Comparison of ENCODE assay signal across 9 mouse cellular contexts in the genomic region with DNA sequence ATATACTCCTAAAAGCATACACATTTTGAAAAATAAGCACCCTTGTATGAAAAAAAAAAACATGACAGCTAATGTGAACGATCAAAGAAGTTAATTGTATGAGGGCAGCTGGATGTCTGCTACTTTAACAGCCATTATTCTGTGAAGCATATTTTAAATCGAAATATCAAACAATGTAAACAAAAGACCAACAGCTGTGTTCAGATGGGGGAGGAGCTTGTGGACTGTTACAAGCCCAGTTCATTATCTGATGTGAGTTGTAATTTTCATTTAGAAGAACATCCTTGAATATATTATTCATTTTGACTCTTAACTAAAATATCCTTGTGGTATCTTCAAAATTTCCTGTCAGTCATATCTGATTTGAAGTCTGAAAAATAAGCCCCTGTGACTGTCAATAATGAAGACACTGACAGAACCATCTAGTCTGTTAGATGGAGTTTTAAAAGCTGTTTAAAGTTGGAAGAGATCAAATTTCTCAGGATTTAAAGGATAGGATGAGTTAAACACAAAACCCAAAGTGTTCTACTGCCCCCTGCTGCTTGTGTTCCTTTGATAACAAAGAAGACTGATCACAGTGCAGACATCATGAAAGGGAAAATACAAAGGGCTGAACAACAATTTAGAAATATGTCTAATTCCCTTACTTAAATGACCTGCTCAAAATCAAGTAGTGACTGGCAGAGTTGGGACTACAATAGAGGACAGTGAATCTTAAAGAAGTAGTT. TPM values are rescaled to one million over a fixed set of nuclear protein-coding genes. Genes with fewer than 3 reads are reported as not detected.
DNase-seq lines count a peak whose midpoint lies in the region; ATAC-seq and TF ChIP-seq lines count a peak whose summit lies in the region.
"Had no signal": no experiment of that assay in that cellular context is flagged by ENCODE, and none has a peak within 500 bp of the region (broad histone marks: within the 10 kb centered on the region; RNA-seq: fewer than 3 reads in every experiment).

No protein-coding gene starts in this region.

- H3K9ac ChIP-seq in lung, embryonic 14.5 days = no peak overlapping the region
- H3K9ac ChIP-seq in forebrain, postnatal 0 days = no peak overlapping the region
- H3K9ac ChIP-seq: limb, embryonic 12.5 days had no signal

- no peaks in the 10 kb centered on the region for H3K27me3 ChIP-seq in lung, embryonic 14.5 days (ENCODE audit: insufficient read depth, low read length)
- H3K27me3 ChIP-seq in forebrain, postnatal 0 days (ENCODE audit: insufficient read depth, low read length) = no peaks in the 10 kb centered on the region
- H3K27me3 ChIP-seq: limb, embryonic 12.5 days had no signal

- H3K36me3 ChIP-seq in lung, embryonic 14.5 days (ENCODE audit: insufficient read depth) = no peaks in the 10 kb centered on the region
- no peaks in the 10 kb centered on the region for H3K36me3 ChIP-seq in forebrain, postnatal 0 days (ENCODE audit: insufficient read depth)
- H3K36me3 ChIP-seq: limb, embryonic 12.5 days had no signal

- 45% methylated on average over 2 of the region's 2 CpGs for WGBS in lung, embryonic 14.5 days
- WGBS in forebrain, postnatal 0 days = 47% methylated on average over 2 of the region's 2 CpGs

- no peak overlapping the region for H3K27ac ChIP-seq in lung, embryonic 14.5 days (ENCODE audit: low read depth)
- H3K27ac ChIP-seq in forebrain, postnatal 0 days (ENCODE audit: low read depth, low read length) = no peak overlapping the region
- H3K27ac ChIP-seq: limb, embryonic 12.5 days had no signal

- TF ChIP-seq CTCF in lung, embryonic 14.5 days (IDR thresholded peaks at IDR 0.05; ENCODE audit: low read depth) = peak; percentile 46
- TF ChIP-seq CTCF in forebrain, postnatal 0 days (IDR thresholded peaks at IDR 0.05; ENCODE audit: low read depth) = peak; percentile 59

- no peak overlapping the region for H3K4me3 ChIP-seq in lung, embryonic 14.5 days (ENCODE audit: low read depth, low read length)
- H3K4me3 ChIP-seq in forebrain, postnatal 0 days (ENCODE audit: low read depth, low read length) = no peak overlapping the region
- H3K4me3 ChIP-seq: limb, embryonic 12.5 days had no signal

- ATAC-seq in frontal cortex, adult (ENCODE audit: low TSS enrichment) = peak; percentile 80
- no peak; the same call in 1 of the 2 replicates for ATAC-seq in lung, embryonic 14.5 days (ENCODE audit: insufficient read depth)
- peak; percentile 60; the same call in 1 of the 2 replicates for ATAC-seq in forebrain, postnatal 0 days
- ATAC-seq in erythroblast, adult 5-6 weeks (replicated peaks; ENCODE audit: low FRiP score, poor library complexity, severe bottlenecking) = no peak

- no peaks in the 10 kb centered on the region for H3K4me1 ChIP-seq in lung, embryonic 14.5 days (ENCODE audit: insufficient read depth)
- no peaks in the 10 kb centered on the region for H3K4me1 ChIP-seq in forebrain, postnatal 0 days (ENCODE audit: insufficient read depth)
- H3K4me1 ChIP-seq: limb, embryonic 12.5 days had no signal

- no peak for DNase-seq in frontal cortex, postnatal 10 days (ENCODE audit: low spot score in 2 of 2)
- DNase-seq in lung, embryonic 14.5 days = peak; percentile 81
- DNase-seq in lung, postnatal 25 days (ENCODE audit: low spot score) = no peak
- DNase-seq in forebrain, postnatal 0 days = peak; percentile 78
- peak; percentile 62 for DNase-seq in lung, postnatal 10 days
- no peak for DNase-seq in urinary bladder, postnatal 36 days (ENCODE audit: low spot score in 2 of 2)

- H3K4me2 ChIP-seq in lung, embryonic 14.5 days = no peak overlapping the region
- H3K4me2 ChIP-seq in forebrain, postnatal 0 days (ENCODE audit: low read depth) = no peak overlapping the region
- H3K4me2 ChIP-seq: limb, embryonic 12.5 days had no signal

- no peaks in the 10 kb centered on the region for H3K9me3 ChIP-seq in lung, embryonic 14.5 days (ENCODE audit: low read depth, low read length)
- no peaks in the 10 kb centered on the region for H3K9me3 ChIP-seq in forebrain, postnatal 0 days (ENCODE audit: low read length)
- H3K9me3 ChIP-seq: limb, embryonic 12.5 days had no signal

RNA-seq across cellular contexts. Expression of gene Tmem47, which starts 14.7 kb away (rescaled TPM):
- polyA plus RNA-seq in lung, embryonic 14.5 days (2014; fragmentation: Nextera tagmentation; extraction: Ambion mirVana) = 27.3 and 30.5 TPM in 2 replicates
- 45.7 and 51.3 TPM in 2 replicates for total RNA-seq in forebrain, postnatal 0 days (2014; rRNA removed)
- 10.6 and 20.6 TPM in 2 replicates for polyA plus RNA-seq in forebrain, postnatal 0 days (2015; fragmentation: Nextera tagmentation; extraction: Ambion mirVana)
- not detected in 2 replicates for total RNA-seq in erythroblast, adult 5-6 weeks (2015; ENCODE audit: low replicate concordance)
- 2.6 TPM in 1 of 2 replicates, not detected in the other for total RNA-seq in erythroblast, adult 5-6 weeks (2017; ENCODE audit: low replicate concordance)

Comparison
In these comparisons a context has a peak if more than half of its experiments do, and no peak if none do; other contexts are left out.
1. DNase-seq: peak in lung, embryonic 14.5 days (single experiment), forebrain, postnatal 0 days (single experiment) and lung, postnatal 10 days (single experiment); none in frontal cortex, postnatal 10 days (0 of 2), lung, postnatal 25 days (single experiment) and urinary bladder, postnatal 36 days (0 of 2).
2. ATAC-seq: peak in frontal cortex, adult (single experiment) and forebrain, postnatal 0 days (single experiment); none in lung, embryonic 14.5 days (single experiment) and erythroblast, adult 5-6 weeks (single experiment).
3. RNA of gene Tmem47, which starts 14.7 kb away (total RNA-seq): 45.7 to 51.3 TPM in forebrain, postnatal 0 days; 2.6 TPM in erythroblast, adult 5-6 weeks; every median in the first group is over 10 times any median in the second.